Mouse (Mus musculus) stomach, embryonic 16.5 days (tissue): ENCODE data around the gene Krt9. TPM values are rescaled to one million over a fixed set of nuclear protein-coding genes. Genes with fewer than 3 reads are reported as not detected.
"Not testable (repeated sequence)": the region's sequence is repeated elsewhere in the genome, so short reads cannot be mapped to it uniquely, and the experiment has no call there.

Experiments used
- ATAC-seq: fragments of 200-750 bp; cut with Nextera tagmentation; 2 replicates; pipeline ENCODE4 v1.8.0; 2017; ENCODE audit warnings: moderate number of reproducible peaks, moderate TSS enrichment; ENCODE audit not compliant: insufficient read depth, low FRiP score
- H3K27ac ChIP-seq: fragments of 300-500 bp; sonication (generic); 2 replicates; pipeline ENCODE4 v1.5.1; 2014; ENCODE audit warnings: low read length
- H3K27me3 ChIP-seq: fragments of 300-500 bp; sonication (generic); 2 replicates; pipeline ENCODE4 v1.6.1; 2014; ENCODE audit warnings: low read length, control low read depth, mixed read lengths; ENCODE audit not compliant: control insufficient read depth, insufficient read depth
- H3K36me3 ChIP-seq: fragments of 300-500 bp; sonication (generic); 2 replicates; pipeline ENCODE4 v1.6.1; 2014; ENCODE audit warnings: low read length; ENCODE audit not compliant: control insufficient read depth, insufficient read depth
- H3K4me1 ChIP-seq: fragments of 300-500 bp; sonication (generic); 2 replicates; pipeline ENCODE4 v1.6.1; 2014; ENCODE audit warnings: low read length, control low read depth, mixed read lengths; ENCODE audit not compliant: control insufficient read depth, insufficient read depth
- H3K4me2 ChIP-seq: fragments of 300-500 bp; sonication (generic); 2 replicates; pipeline ENCODE4 v1.6.1; 2014; ENCODE audit warnings: low read depth, low read length, mixed read lengths
- H3K4me3 ChIP-seq: fragments of 300-500 bp; sonication (generic); replicated peaks from 2 replicates; pipeline ENCODE4 v1.5.1; 2014; ENCODE audit warnings: mild to moderate bottlenecking, low read length
- H3K9ac ChIP-seq: fragments of 300-500 bp; sonication (generic); 2 replicates; pipeline ENCODE4 v1.6.1; 2014; ENCODE audit warnings: low read length
- H3K9me3 ChIP-seq: fragments of 300-500 bp; sonication (generic); replicated peaks from 2 replicates; pipeline ENCODE4 v1.6.1; 2016; ENCODE audit warnings: low read length, control low read depth; ENCODE audit not compliant: control insufficient read depth
- WGBS: fragments of 180-500 bp; shearing (Covaris S2); extraction: QIAGEN DNeasy Blood & Tissue Kit; methylation state at CpG from one replicate; pipeline ENCODE4 v1.1.7; 2014; 5-methylcytosine and 5-hydroxymethylcytosine counted together
- polyA plus RNA-seq: library from polyadenylated mRNA; unstranded; fragments of >200 nt; fragmentation: Nextera tagmentation; extraction: Ambion mirVana; gene quantifications from 2 replicates; pipeline ENCODE4 v1.2.1, GENCODE M21; 2015

The Krt9 gene
- not detected in 2 replicates for polyA plus RNA-seq

DNA sequence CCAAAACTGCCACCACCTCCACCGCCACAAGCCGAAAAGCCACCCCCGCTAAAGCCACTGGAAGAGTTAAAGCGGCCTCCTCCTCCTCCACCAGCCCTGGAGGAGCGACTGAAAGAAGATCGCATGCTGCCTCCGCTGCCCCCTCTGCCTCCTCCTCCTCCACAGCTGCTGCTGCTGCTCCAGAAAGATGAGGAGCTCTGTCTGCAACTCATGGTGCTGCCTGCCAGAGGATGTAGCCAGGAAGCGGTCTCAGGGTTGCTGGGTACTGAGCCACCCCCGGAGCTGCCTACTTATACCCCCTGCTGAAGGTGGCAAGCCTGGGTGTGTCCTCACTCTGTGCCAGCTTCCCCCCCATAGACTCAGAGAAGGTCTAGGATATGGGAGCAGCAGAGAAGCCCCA lies at the start of gene Krt9:
Gene Krt9, minus strand, starts transcription at position 255 of the 400 bp plus-strand sequence.
- H3K9ac ChIP-seq = no peak within 1 kb of the TSS
- no peak within 1 kb of the TSS for H3K27ac ChIP-seq
- ATAC-seq = no peak
- no peaks in the 10 kb centered on the region for H3K9me3 ChIP-seq
- H3K4me2 ChIP-seq = no peak within 1 kb of the TSS
- H3K4me3 ChIP-seq = no peak within 1 kb of the TSS
- 43% methylated on average over 9 of the region's 9 CpGs for WGBS
- no peaks in the 10 kb centered on the region for H3K27me3 ChIP-seq
- no peaks in the 10 kb centered on the region for H3K4me1 ChIP-seq
- no peaks in the 10 kb centered on the region for H3K36me3 ChIP-seq

- not testable (repeated sequence) for ATAC-seq
- 85% methylated on average over 4 of the region's 4 CpGs for WGBS
These were observed 47.2 kb upstream of the Krt9 start for GRCm38 (mm10) chr11:100240272-100240671.

GRCm38 (mm10) chr11:100221741-100222140 lies 28.7 kb upstream of the Krt9 start:
- Histone ChIP-seq H3K9me3 (peaks cover 4% of the 10 kb centered on the region; the same call in 1 of the 2 replicates), H3K4me2 (no peak overlapping the region), H3K4me1 (no peaks in the 10 kb centered on the region), H3K4me3 (no peak overlapping the region), H3K27ac (no peak overlapping the region), H3K36me3 (no peaks in the 10 kb centered on the region), H3K9ac (no peak overlapping the region), H3K27me3 (no peaks in the 10 kb centered on the region)
- WGBS = 56% methylated on average over 8 of the region's 8 CpGs
- no peak for ATAC-seq

More at GRCm38 (mm10) chr11:100240272-100240671, 47.2 kb upstream of the Krt9 start:
- H3K27me3 ChIP-seq, H3K4me1 ChIP-seq, H3K36me3 ChIP-seq, H3K9me3 ChIP-seq, H3K9ac ChIP-seq, H3K4me3 ChIP-seq, H3K27ac ChIP-seq, H3K4me2 ChIP-seq: not testable (repeated sequence)

DNA sequence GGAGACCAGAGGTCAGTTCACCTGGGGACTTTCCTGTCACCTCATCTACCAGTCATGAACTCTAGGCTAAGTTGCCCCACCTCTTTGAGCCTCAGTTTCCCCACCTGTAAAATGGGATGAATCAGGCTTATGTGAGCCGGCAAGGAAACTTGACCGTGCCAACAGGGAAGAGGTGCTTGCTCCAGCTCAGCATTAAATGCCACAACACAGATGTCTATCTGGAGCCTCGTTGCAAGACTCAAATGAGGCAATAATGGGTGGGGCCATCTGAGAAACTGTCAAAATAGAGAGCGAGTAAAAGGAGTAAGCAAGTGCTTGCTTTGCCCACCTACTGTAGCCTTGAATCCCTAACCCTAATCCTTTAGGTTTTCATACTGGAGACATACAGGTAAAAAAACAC lies 26.3 kb upstream of the Krt9 start:
- Histone ChIP-seq H3K4me2 (no peak overlapping the region), H3K4me3 (no peak overlapping the region), H3K9ac (no peak overlapping the region), H3K9me3 (no peaks in the 10 kb centered on the region), H3K36me3 (no peaks in the 10 kb centered on the region), H3K4me1 (no peaks in the 10 kb centered on the region), H3K27me3 (no peaks in the 10 kb centered on the region), H3K27ac (no peak overlapping the region)
- 84% methylated on average over 4 of the region's 4 CpGs for WGBS
- no peak for ATAC-seq

DNA sequence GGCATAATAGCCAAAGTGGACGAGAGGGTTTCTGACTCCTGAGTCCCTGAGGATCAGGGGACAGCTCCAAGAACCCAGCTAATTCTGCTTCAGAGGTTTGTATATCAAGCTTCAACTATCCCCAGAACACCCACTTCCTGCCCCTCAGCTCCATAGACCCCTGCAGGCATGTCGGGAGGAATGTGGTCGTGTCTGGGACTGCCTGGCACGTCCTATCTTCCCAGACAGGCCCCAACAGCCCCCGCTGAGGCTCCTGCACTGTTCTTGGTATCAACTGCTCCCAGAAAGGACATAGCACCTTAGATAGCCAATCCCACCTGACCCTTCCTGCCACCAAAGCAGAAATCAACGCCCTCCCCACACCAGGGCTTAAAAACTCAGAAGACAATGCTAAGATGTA lies 15.5 kb upstream of the Krt9 start:
- Histone ChIP-seq H3K9me3 (no peaks in the 10 kb centered on the region), H3K27ac (peak overlapping the region; percentile 55), H3K27me3 (no peaks in the 10 kb centered on the region), H3K4me2 (no peak overlapping the region), H3K4me3 (no peak overlapping the region), H3K36me3 (no peaks in the 10 kb centered on the region), H3K4me1 (no peaks in the 10 kb centered on the region), H3K9ac (no peak overlapping the region)
- ATAC-seq = no peak
- WGBS = 40% methylated on average over 6 of the region's 6 CpGs

DNA sequence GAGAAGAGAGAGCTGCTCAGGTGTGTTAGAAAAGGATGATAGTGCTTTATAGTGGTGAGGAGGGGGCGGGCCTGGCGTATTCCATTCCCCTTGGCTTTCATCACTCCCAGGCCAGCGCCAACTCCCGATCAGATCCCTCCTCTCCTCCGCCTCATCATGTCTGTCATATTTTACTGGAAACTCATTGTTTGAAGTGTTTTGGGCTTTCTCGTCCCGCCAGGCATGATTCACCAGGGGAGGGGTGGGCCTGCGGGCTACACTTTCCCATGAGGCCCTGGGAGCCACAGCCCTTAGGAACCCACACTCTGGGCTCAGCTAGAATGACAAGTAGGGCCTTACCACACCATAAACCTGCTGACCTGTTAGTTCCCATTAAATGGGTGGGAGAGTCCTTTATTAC lies 14.5 kb upstream of the Krt9 start, which contains the start of gene Krt14:
Gene Krt14, minus strand, starts transcription at position 51 of the 400 bp plus-strand sequence.
- Histone ChIP-seq H3K4me3 (peak within 1 kb of the TSS; percentile 21), H3K9ac (no peak within 1 kb of the TSS), H3K27me3 (no peaks in the 10 kb centered on the region), H3K27ac (peak within 1 kb of the TSS; percentile 55), H3K4me2 (no peak within 1 kb of the TSS), H3K9me3 (no peaks in the 10 kb centered on the region), H3K4me1 (no peaks in the 10 kb centered on the region), H3K36me3 (no peaks in the 10 kb centered on the region)
- no peak for ATAC-seq
- 84% methylated on average over 8 of the region's 8 CpGs for WGBS

GRCm38 (mm10) chr11:100203448-100203847 lies 10.4 kb upstream of the Krt9 start:
- no peak for ATAC-seq
- H3K4me3 ChIP-seq = no peak overlapping the region
- no peaks in the 10 kb centered on the region for H3K9me3 ChIP-seq
- H3K4me1 ChIP-seq = no peaks in the 10 kb centered on the region
- no peak overlapping the region for H3K27ac ChIP-seq
- H3K9ac ChIP-seq = no peak overlapping the region
- H3K4me2 ChIP-seq = no peak overlapping the region
- no peaks in the 10 kb centered on the region for H3K36me3 ChIP-seq
- 7% methylated on average over 6 of the region's 6 CpGs for WGBS
- no peaks in the 10 kb centered on the region; the same call in 1 of the 2 replicates for H3K27me3 ChIP-seq

GRCm38 (mm10) chr11:100202906-100203305 lies 9.9 kb upstream of the Krt9 start:
- no peak overlapping the region for H3K27ac ChIP-seq
- H3K9ac ChIP-seq = no peak overlapping the region
- no peaks in the 10 kb centered on the region for H3K36me3 ChIP-seq
- H3K4me1 ChIP-seq = no peaks in the 10 kb centered on the region
- no peak overlapping the region for H3K4me2 ChIP-seq
- no peak overlapping the region for H3K4me3 ChIP-seq
- ATAC-seq = no peak
- H3K9me3 ChIP-seq = no peaks in the 10 kb centered on the region
- WGBS = 81% methylated on average over 4 of the region's 4 CpGs
- H3K27me3 ChIP-seq = no peaks in the 10 kb centered on the region; the same call in 1 of the 2 replicates

GRCm38 (mm10) chr11:100200104-100200820 lies 7.2 kb upstream of the Krt9 start:
- Histone ChIP-seq H3K4me1 (no peaks in the 10 kb centered on the region), H3K27me3 (no peaks in the 10 kb centered on the region; the same call in 1 of the 2 replicates), H3K4me2 (no peak overlapping the region), H3K9me3 (no peaks in the 10 kb centered on the region), H3K9ac (no peak overlapping the region), H3K36me3 (no peaks in the 10 kb centered on the region), H3K4me3 (no peak overlapping the region), H3K27ac (no peak overlapping the region)
- ATAC-seq = no peak
- 41% methylated on average over 8 of the region's 8 CpGs for WGBS
